Mouse (Mus musculus) ES-Bruce4 (cell line): ENCODE data around the gene Gm20806. TPM values are rescaled to one million over a fixed set of nuclear protein-coding genes. Genes with fewer than 3 reads are reported as not detected.
"Not testable (repeated sequence)": the region's sequence is repeated elsewhere in the genome, so short reads cannot be mapped to it uniquely, and the experiment has no call there.

Experiments used
- H3K27ac ChIP-seq: 2 replicates; pipeline ENCODE4 v1.5.1; 2012; ENCODE audit warnings: low read length, inconsistent platforms; ENCODE audit not compliant: insufficient read depth
- H3K27me3 ChIP-seq: 2 replicates; pipeline ENCODE4 v1.6.1; 2012; ENCODE audit warnings: mild to moderate bottlenecking, low read length, inconsistent platforms; ENCODE audit not compliant: control insufficient read depth, poor library complexity, insufficient read depth, severe bottlenecking
- H3K36me3 ChIP-seq: 2 replicates; pipeline ENCODE4 v1.6.1; 2012; ENCODE audit warnings: inconsistent platforms, mild to moderate bottlenecking, low read length, moderate library complexity; ENCODE audit not compliant: control insufficient read depth, poor library complexity, insufficient read depth, severe bottlenecking
- H3K4me1 ChIP-seq: one replicate; pipeline ENCODE4 v1.8.1; 2011; ENCODE audit warnings: low read length; ENCODE audit not compliant: control insufficient read depth, insufficient read depth
- H3K4me3 ChIP-seq: 2 replicates; pipeline ENCODE4 v1.5.1; 2011; ENCODE audit warnings: low read depth, mild to moderate bottlenecking, low read length
- H3K9ac ChIP-seq: 2 replicates; pipeline ENCODE4 v1.6.1; 2012; ENCODE audit warnings: low read depth, mild to moderate bottlenecking, inconsistent platforms; ENCODE audit not compliant: poor library complexity, severe bottlenecking
- H3K9me3 ChIP-seq: replicated peaks from 2 replicates; pipeline ENCODE4 v1.6.1; 2012; ENCODE audit warnings: mild to moderate bottlenecking, low read length, inconsistent platforms; ENCODE audit not compliant: control insufficient read depth, poor library complexity, insufficient read depth, severe bottlenecking
- polyA plus RNA-seq: library from polyadenylated mRNA; stranded (reverse); fragments of >200 nt; gene quantifications from 2 replicates; pipeline ENCODE4 v1.2.4, GENCODE M21; 2011; ENCODE audit warnings: low read depth; ENCODE audit not compliant: missing spikeins, insufficient read depth, insufficient read length

Gm20806 gene
- not detected in 2 replicates for polyA plus RNA-seq

DNA sequence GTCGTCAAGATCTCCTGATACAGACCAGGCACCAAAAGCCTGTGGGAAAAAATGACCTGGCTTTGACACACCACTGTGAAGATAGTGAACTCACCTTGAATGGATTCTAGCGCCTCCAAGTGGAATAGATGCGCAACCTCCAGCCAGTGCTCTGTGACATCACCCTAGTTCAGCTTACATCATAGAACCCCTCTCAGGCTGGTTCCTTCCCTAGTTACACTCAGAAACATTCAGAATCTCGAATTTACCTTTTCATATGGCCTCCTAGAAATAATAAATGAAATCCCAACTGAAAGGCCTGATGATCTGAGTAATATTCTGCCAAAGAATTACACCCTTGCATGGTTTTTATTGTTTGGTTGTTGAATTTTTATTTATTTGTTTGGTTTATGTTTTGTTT is at the start of gene Gm20806:
Gene Gm20806, minus strand, starts transcription at position 101 of the 400 bp plus-strand sequence.
- not testable (repeated sequence) for H3K9ac ChIP-seq, H3K27ac ChIP-seq, H3K27me3 ChIP-seq, H3K36me3 ChIP-seq, H3K4me3 ChIP-seq, H3K4me1 ChIP-seq, H3K9me3 ChIP-seq
